Mouse (Mus musculus) CD4-positive, CD25-positive, alpha-beta regulatory T cell, adult 2 months (primary cell): Measurements from ENCODE around the gene Vmn2r53.
"Not testable (repeated sequence)": the region's sequence is repeated elsewhere in the genome, so short reads cannot be mapped to it uniquely, and the experiment has no call there.

Experiments used
- DNase-seq: peaks from one replicate; pipeline ENCODE4 v3.0.0-alpha.2; 2012; ENCODE audit warnings: low read depth, low spot score

Gene Vmn2r53

DNA sequence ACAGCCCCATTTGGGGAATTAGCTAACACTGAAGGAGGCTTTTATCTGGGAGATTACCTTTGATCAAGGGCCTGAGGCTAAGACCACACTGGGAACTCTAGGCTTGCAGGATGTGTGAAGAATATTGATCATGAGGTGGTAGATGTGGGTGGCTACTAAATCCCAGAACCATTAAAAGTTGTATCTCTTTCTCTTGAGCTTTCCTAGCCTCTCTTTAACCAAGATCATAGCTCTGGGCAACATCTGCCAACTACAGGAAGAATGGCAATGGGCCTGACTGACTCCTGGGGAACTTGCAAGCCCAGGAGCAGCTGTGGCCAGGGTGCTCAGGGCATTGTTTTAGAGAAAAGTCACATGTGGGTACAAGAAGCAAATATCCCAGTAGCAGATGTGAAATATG is at the start of gene Vmn2r53:
TSS of gene Vmn2r53 (minus strand) at position 101 of the 400 bp plus-strand sequence.
- no peak for DNase-seq

DNA sequence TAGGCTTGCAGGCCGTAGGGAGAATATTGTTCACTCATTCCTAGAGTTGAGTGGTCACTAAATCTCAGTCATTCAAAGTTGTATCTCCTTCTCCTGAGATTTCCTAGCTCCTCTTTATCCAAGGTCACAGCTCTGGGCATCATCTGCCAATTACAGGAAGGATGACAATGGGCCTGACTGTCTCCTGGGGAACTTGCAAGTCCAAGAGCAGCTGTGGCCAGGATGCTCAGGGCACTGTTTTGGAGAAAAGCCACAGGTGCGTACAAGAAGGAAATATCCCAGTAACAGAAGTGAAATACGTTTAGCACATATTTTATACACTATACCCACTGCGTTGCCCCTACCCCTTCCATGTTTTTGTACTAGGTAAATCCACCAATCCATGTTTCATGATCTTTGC is 31.6 kb upstream of the Vmn2r53 start, which contains the start of gene Vmn2r54:
TSS of gene Vmn2r54 (minus strand) at position 101 of the 400 bp plus-strand sequence.
- not testable (repeated sequence) for DNase-seq
